10 mouse cellular contexts compared by ENCODE assay signal in genomic region chr19:36090781-36091180, GRCm38 (mm10). TPM values are rescaled to one million over a fixed set of nuclear protein-coding genes. Genes with fewer than 3 reads are reported as not detected.
DNase-seq lines count a peak whose midpoint lies in the region; ATAC-seq and TF ChIP-seq lines count a peak whose summit lies in the region.
"Had no signal": no experiment of that assay in that cellular context is flagged by ENCODE, and none has a peak within 500 bp of the region (broad histone marks: within the 10 kb centered on the region; RNA-seq: fewer than 3 reads in every experiment).

No protein-coding gene starts in this region.

- no peak overlapping the region for H3K9ac ChIP-seq in intestine, embryonic 16.5 days (ENCODE audit: low read depth, low read length)
- H3K9ac ChIP-seq: limb, embryonic 15.5 days had no signal

- no peaks in the 10 kb centered on the region; the same call in 1 of the 2 replicates for H3K36me3 ChIP-seq in kidney, adult 2 months (ENCODE audit: control insufficient read depth, insufficient read depth, low read length)
- peaks cover 4% of the 10 kb centered on the region for H3K36me3 ChIP-seq in intestine, embryonic 16.5 days (ENCODE audit: control insufficient read depth, insufficient read depth, low read length)

- no peak overlapping the region for H3K4me3 ChIP-seq in kidney, adult 2 months (ENCODE audit: insufficient read depth, low read depth, low read length)
- no peak overlapping the region for H3K4me3 ChIP-seq in intestine, embryonic 16.5 days (ENCODE audit: low read length)
- H3K4me3 ChIP-seq: limb, embryonic 15.5 days had no signal

- no peak overlapping the region for H3K4me2 ChIP-seq in intestine, embryonic 16.5 days (ENCODE audit: low read depth, low read length)
- H3K4me2 ChIP-seq: limb, embryonic 15.5 days had no signal

- H3K4me1 ChIP-seq in kidney, adult 2 months (ENCODE audit: control insufficient read depth, insufficient read depth, low read length), result no peaks in the 10 kb centered on the region
- H3K4me1 ChIP-seq in intestine, embryonic 16.5 days (ENCODE audit: control insufficient read depth, insufficient read depth, low read length), result no peaks in the 10 kb centered on the region
- H3K4me1 ChIP-seq: limb, embryonic 15.5 days had no signal

- 37% methylated on average over 5 of the region's 5 CpGs for WGBS in kidney, adult 2 months
- WGBS in intestine, embryonic 16.5 days, result 47% methylated on average over 5 of the region's 5 CpGs

- peak; percentile 31 for DNase-seq in kidney, adult 2 months
- DNase-seq in kidney, adult 9 months, result no peak
- DNase-seq in CD4-positive helper T cell, adult 2 months (ENCODE audit: low read depth, low spot score), result peak; percentile 31
- peak; percentile 9 for DNase-seq in Muller cell, postnatal 12 days (ENCODE audit: inconsistent ontology term)
- no peak for DNase-seq in urinary bladder, postnatal 14 days (ENCODE audit: low spot score)
- no peak for DNase-seq in ovary, adult 18-20 months (ENCODE audit: low spot score)

- peak; percentile 69 to 81 for ATAC-seq in hematopoietic stem cell, adult 5-6 weeks (replicated peaks in 1 of 2; ENCODE audit: insufficient read depth in 1 of 2, low FRiP score in 2 of 2, low TSS enrichment in 1 of 2, low read depth in 1 of 2, poor library complexity in 2 of 2, severe bottlenecking in 2 of 2)
- no peak for ATAC-seq in intestine, embryonic 16.5 days

- TF ChIP-seq POLR2A in kidney, adult 2 months (IDR thresholded peaks at IDR 0.05; ENCODE audit: low read depth, low read length), result no peak

- H3K27ac ChIP-seq in kidney, adult 2 months (ENCODE audit: insufficient read depth, low read depth, low read length), result no peak overlapping the region
- H3K27ac ChIP-seq in intestine, embryonic 16.5 days (ENCODE audit: low read length), result no peak overlapping the region
- H3K27ac ChIP-seq: limb, embryonic 15.5 days had no signal

- H3K9me3 ChIP-seq in intestine, embryonic 16.5 days (ENCODE audit: control insufficient read depth, low read length), result no peaks in the 10 kb centered on the region
- H3K9me3 ChIP-seq: limb, embryonic 15.5 days had no signal

- no peaks in the 10 kb centered on the region for H3K27me3 ChIP-seq in kidney, adult 2 months (replicated peaks; ENCODE audit: control insufficient read depth, insufficient read depth, low read length)
- no peaks in the 10 kb centered on the region for H3K27me3 ChIP-seq in intestine, embryonic 16.5 days (replicated peaks; ENCODE audit: control insufficient read depth, insufficient read depth, low read length)
- H3K27me3 ChIP-seq: limb, embryonic 15.5 days had no signal

- TF ChIP-seq CTCF in kidney, adult 2 months (conservative IDR thresholded peaks at IDR 0.05; ENCODE audit: insufficient read depth, insufficient read length, low read depth, low read length), result peak; percentile 50

RNA-seq across cellular contexts. Expression of gene Rpp30, which starts 7.3 kb away (rescaled TPM):
- 3.6 and 3.8 TPM in 2 replicates for polyA plus RNA-seq in kidney, adult 2 months (2012; rRNA removed)
- total RNA-seq in hematopoietic stem cell, adult 5-6 weeks (2017), result 34.1 and 49.3 TPM in 2 replicates
- 51.8 and 57.5 TPM in 2 replicates for polyA plus RNA-seq in intestine, embryonic 16.5 days (2015; fragmentation: Nextera tagmentation; extraction: Ambion mirVana)

RNA-seq across cellular contexts. Expression of gene Ankrd1, which starts 29.1 kb away (rescaled TPM):
- polyA plus RNA-seq in kidney, adult 2 months (2012; rRNA removed), result 0.99 and 1.1 TPM in 2 replicates
- not detected in 2 replicates for total RNA-seq in hematopoietic stem cell, adult 5-6 weeks (2017)
- 0.09 and 0.22 TPM in 2 replicates for polyA plus RNA-seq in intestine, embryonic 16.5 days (2015; fragmentation: Nextera tagmentation; extraction: Ambion mirVana)

RNA-seq across cellular contexts. Expression of gene Htr7, which starts 33.5 kb away (rescaled TPM):
- 0.06 and 0.11 TPM in 2 replicates for polyA plus RNA-seq in kidney, adult 2 months (2012; rRNA removed)
- total RNA-seq in hematopoietic stem cell, adult 5-6 weeks (2017), result not detected in 2 replicates
- polyA plus RNA-seq in intestine, embryonic 16.5 days (2015; fragmentation: Nextera tagmentation; extraction: Ambion mirVana), result 0.09 TPM in 1 of 2 replicates, not detected in the other
- polyA plus RNA-seq: stomach, embryonic 14.5 days had no signal

Comparison
In these comparisons a context has a peak if more than half of its experiments do, and no peak if none do; other contexts are left out.
1. DNase-seq: peak in kidney, adult 2 months (single experiment), CD4-positive helper T cell, adult 2 months (single experiment) and Muller cell, postnatal 12 days (single experiment); none in kidney, adult 9 months (single experiment), urinary bladder, postnatal 14 days (single experiment) and ovary, adult 18-20 months (single experiment).
2. RNA of gene Rpp30, which starts 7.3 kb away (polyA plus RNA-seq): 51.8 to 57.5 TPM in intestine, embryonic 16.5 days; 3.6 to 3.8 TPM in kidney, adult 2 months; every median in the first group is over 10 times any median in the second.